Mouse (Mus musculus) E14TG2a.4 (cell line): Measurements from ENCODE around the gene Dnah9.

Source experiments
- CTCF ChIP-seq: conservative IDR thresholded peaks from 2 replicates; pipeline ENCODE4 v1.5.1; 2014; ENCODE audit warnings: low read length
- NANOG ChIP-seq: IDR thresholded peaks from 2 replicates; pipeline ENCODE4 v1.6.1; 2014; ENCODE audit warnings: borderline replicate concordance, low read length, mixed read lengths
- POU5F1 ChIP-seq: IDR thresholded peaks from 2 replicates; pipeline ENCODE4 v1.6.1; 2014; ENCODE audit warnings: low read length, borderline replicate concordance

- TF ChIP-seq CTCF, result no peak
- no peak for TF ChIP-seq NANOG
- no peak for TF ChIP-seq POU5F1
Observed at GRCm38 (mm10) chr11:65814381-65814780, 354.0 kb downstream of the Dnah9 start.
